Mouse (Mus musculus): ENCODE results near the gene Zfp385c.

GRCm38 (mm10) chr11:100648405-100648804, 43.9 kb downstream of the Zfp385c start:
- no peak for TF ChIP-seq MEF2A (IDR thresholded peaks at IDR 0.05; ENCODE audit: extremely low read depth, insufficient replicate concordance, low read depth, low read length, poor library complexity, severe bottlenecking)
- TF ChIP-seq CTCF (IDR thresholded peaks at IDR 0.05 in 2 of 3, conservative IDR thresholded peaks at IDR 0.05 in 1 of 3; ENCODE audit: control insufficient read depth in 1 of 3, insufficient read depth in 1 of 3, low read depth in 2 of 3, low read length in 3 of 3, poor library complexity in 1 of 3, severe bottlenecking in 1 of 3): no peak
- no peak for TF ChIP-seq UBTF (IDR thresholded peaks at IDR 0.05; ENCODE audit: borderline replicate concordance, insufficient read depth, low read depth, low read length)
- TF ChIP-seq POLR2A (IDR thresholded peaks at IDR 0.05; ENCODE audit: control insufficient read depth in 1 of 2, insufficient read depth in 1 of 2, low read depth in 1 of 2, low read length in 2 of 2, poor library complexity in 1 of 2): no peak
- no peak for TF ChIP-seq MAZ (IDR thresholded peaks at IDR 0.05; ENCODE audit: low read depth, low read length)
- no peak for TF ChIP-seq NELFE (IDR thresholded peaks at IDR 0.05; ENCODE audit: low read depth, low read length)
- TF ChIP-seq JUND (IDR thresholded peaks at IDR 0.05; ENCODE audit: low read depth, low read length): no peak
- no peak for TF ChIP-seq RCOR1 (IDR thresholded peaks at IDR 0.05; ENCODE audit: low read depth, low read length)
- TF ChIP-seq E2F4 (IDR thresholded peaks at IDR 0.05; ENCODE audit: borderline replicate concordance, low read depth, low read length): no peak
- no peak for TF ChIP-seq HCFC1 (IDR thresholded peaks at IDR 0.05; ENCODE audit: low read depth, low read length)
- TF ChIP-seq CHD2 (IDR thresholded peaks at IDR 0.05; ENCODE audit: low read length): no peak
- TF ChIP-seq GABPA (IDR thresholded peaks at IDR 0.05; ENCODE audit: low read depth, low read length): no peak
- TF ChIP-seq EP300 (IDR thresholded peaks at IDR 0.05; ENCODE audit: low read depth in 1 of 2, low read length in 2 of 2): no peak
- no peak for TF ChIP-seq ZNF384 (IDR thresholded peaks at IDR 0.05; ENCODE audit: low read depth, low read length)

Data from MEL (cell line).